Mouse (Mus musculus) cortical plate, adult 2 months (tissue): ENCODE results near the gene Nmb. TPM values are rescaled to one million over a fixed set of nuclear protein-coding genes. Genes with fewer than 3 reads are reported as not detected.
"Not testable (repeated sequence)": the region's sequence is repeated elsewhere in the genome, so short reads cannot be mapped to it uniquely, and the experiment has no call there.

ENCODE experiments used
- H3K27ac ChIP-seq: fragments of 200-500 bp; 2 replicates; pipeline ENCODE4 v1.5.1; 2012; ENCODE audit warnings: low read length, control low read depth, inconsistent platforms; ENCODE audit not compliant: insufficient read depth
- H3K4me1 ChIP-seq: fragments of 200-500 bp; 2 replicates; pipeline ENCODE4 v1.6.1; 2011; ENCODE audit warnings: low read length; ENCODE audit not compliant: control insufficient read depth, insufficient read depth
- H3K4me3 ChIP-seq: fragments of 200-500 bp; 2 replicates; pipeline ENCODE4 v1.5.1; 2011; ENCODE audit warnings: mild to moderate bottlenecking, low read length, control low read depth; ENCODE audit not compliant: insufficient read depth
- CTCF ChIP-seq: fragments of 200-500 bp; IDR thresholded peaks from 2 replicates; pipeline ENCODE4 v1.5.1; 2011; ENCODE audit warnings: mild to moderate bottlenecking, control low read depth, low read length; ENCODE audit not compliant: insufficient read depth; ENCODE audit errors: extremely low read depth
- POLR2A ChIP-seq: fragments of 200-500 bp; IDR thresholded peaks from 2 replicates; pipeline ENCODE4 v1.6.1; 2011; ENCODE audit warnings: mild to moderate bottlenecking, low read length, control low read depth; ENCODE audit not compliant: insufficient read depth; ENCODE audit errors: extremely low read depth
- polyA plus RNA-seq: library from polyadenylated mRNA; depleted of rRNA; stranded (reverse); fragments of >200 nt; gene quantifications from 2 replicates; pipeline ENCODE4 v1.2.3, GENCODE M21; 2012; rRNA removed

The Nmb gene
- 11.0 and 17.0 TPM in 2 replicates for polyA plus RNA-seq

DNA sequence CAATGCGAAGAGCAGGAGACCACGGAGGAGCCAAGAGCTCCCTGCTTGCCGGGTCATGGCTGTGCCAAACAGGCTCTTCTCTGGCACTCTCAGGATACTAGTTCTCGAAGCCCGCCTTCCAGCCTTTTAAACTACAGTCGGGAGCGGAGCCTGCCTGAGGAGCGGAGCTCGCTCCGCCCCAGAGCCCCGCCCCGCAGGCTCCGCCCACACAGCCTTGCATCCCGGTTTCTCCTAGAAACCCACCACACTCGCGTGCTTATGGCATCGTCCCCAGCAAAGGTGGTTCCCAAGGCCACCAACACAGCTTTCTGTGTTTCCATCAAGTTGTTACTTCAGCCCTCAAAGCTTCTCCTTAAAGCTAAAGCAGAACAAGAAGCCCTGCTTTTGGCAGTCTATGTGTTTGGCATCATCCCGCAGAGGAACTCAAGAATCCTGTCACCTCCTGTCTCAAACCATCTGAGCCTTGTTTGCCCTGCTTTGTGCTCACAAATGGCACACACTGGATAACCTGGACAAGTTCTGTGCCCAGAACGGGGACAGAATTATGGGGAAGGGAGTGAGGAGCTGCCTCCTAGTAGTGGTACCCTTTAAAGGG, at the start of gene Nmb:
Gene Nmb (minus strand): TSS at position 156 of the 595 bp plus-strand sequence.
- TF ChIP-seq POLR2A (no peak), CTCF (no peak)

DNA sequence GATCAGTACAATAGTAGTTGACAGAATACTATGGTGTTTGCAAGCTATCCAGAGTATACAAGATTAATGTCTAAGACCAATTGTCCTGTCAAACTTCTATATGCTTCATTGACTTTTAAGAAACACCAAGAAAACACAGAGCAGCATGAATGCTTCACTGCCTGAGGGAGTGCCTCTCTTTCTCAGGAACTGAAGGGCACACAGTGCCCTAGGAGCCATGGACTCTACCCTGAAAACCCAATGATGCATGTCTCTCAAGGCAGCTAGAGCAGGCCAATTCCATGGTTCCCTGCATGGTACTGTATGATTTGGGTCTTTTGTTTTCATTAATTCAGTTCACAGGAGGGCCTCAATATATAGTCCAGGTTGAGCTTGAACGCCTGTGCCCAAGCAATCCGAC, 49.4 kb upstream of the Nmb start:
- TF ChIP-seq POLR2A (no peak), CTCF (no peak)
- no peak overlapping the region for H3K27ac ChIP-seq
- no peak overlapping the region for H3K4me3 ChIP-seq
- no peaks in the 10 kb centered on the region for H3K4me1 ChIP-seq

More for the DNA sequence above, at the start of gene Nmb:
- H3K4me3 ChIP-seq = peak within 1 kb of the TSS; percentile 16
- H3K27ac ChIP-seq = no peak within 1 kb of the TSS
- peaks cover 5% of the 10 kb centered on the region; the same call in 1 of the 2 replicates for H3K4me1 ChIP-seq

DNA sequence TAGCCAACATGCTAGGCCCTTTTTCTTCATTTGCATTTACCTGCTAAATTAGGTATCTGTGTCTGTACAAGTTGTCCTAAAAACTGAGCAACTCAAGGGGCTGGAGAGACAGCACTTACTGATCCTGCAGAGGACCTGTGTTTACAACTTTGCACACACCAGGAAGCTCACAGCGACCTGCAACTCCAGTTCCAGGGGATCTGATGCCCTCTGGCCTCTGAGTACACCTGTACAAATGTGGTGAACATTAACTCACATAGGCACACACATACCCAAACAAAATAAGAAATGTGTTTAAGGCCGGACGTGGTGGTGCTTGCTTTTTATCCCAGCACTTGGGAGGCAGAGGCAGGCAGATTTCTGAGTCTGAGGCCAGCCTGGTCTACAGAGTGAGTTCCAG, 47.3 kb upstream of the Nmb start:
- H3K4me3 ChIP-seq = no peak overlapping the region
- no peak overlapping the region for H3K27ac ChIP-seq
- no peaks in the 10 kb centered on the region for H3K4me1 ChIP-seq
- TF ChIP-seq CTCF (no peak), POLR2A (no peak)

GRCm38 (mm10) chr7:80951461-80951860, 46.6 kb upstream of the Nmb start:
- Histone ChIP-seq H3K27ac (no peak overlapping the region), H3K4me3 (no peak overlapping the region), H3K4me1 (no peaks in the 10 kb centered on the region; the same call in 1 of the 2 replicates)
- TF ChIP-seq POLR2A (no peak), CTCF (no peak)

- TF ChIP-seq CTCF (no peak), POLR2A (peak; percentile 78; the same call in 1 of the 2 replicates)
- H3K4me1 ChIP-seq = peaks cover 2% of the 10 kb centered on the region; the same call in 1 of the 2 replicates
- peak within 1 kb of the TSS; percentile 72 for H3K4me3 ChIP-seq
- H3K27ac ChIP-seq = peak within 1 kb of the TSS; percentile 83
Measured at GRCm38 (mm10) chr7:80947445-80948350, 42.8 kb upstream of the Nmb start, which contains the start of gene Sec11a. Gene Sec11a, minus strand, starts transcription at chr7:80947780.

DNA sequence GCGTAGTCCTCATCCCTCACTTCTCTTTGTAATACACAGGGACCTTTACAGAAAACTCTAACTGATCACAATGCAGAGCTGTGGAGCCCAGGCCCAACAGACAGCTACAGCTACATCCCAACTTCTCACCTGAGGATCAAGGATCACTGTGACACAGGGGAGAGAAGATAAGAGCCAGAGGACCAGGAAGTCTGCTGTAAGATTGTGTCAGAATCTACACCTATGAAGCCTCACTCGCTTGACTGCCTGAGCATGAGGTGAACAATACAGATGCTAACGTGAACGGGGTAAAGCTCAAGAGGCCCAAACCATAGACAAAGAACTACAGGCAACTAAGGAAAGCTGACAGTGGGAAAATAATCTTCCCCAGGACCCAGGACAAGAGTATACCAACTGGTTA, 34.9 kb upstream of the Nmb start:
- TF ChIP-seq POLR2A (no peak), CTCF (no peak)
- Histone ChIP-seq H3K4me3 (no peak overlapping the region), H3K4me1 (no peaks in the 10 kb centered on the region; the same call in 1 of the 2 replicates), H3K27ac (no peak overlapping the region)

- not testable (repeated sequence) for H3K4me3 ChIP-seq, H3K27ac ChIP-seq
Measured at GRCm38 (mm10) chr7:80937304-80937666, 32.4 kb upstream of the Nmb start.

DNA sequence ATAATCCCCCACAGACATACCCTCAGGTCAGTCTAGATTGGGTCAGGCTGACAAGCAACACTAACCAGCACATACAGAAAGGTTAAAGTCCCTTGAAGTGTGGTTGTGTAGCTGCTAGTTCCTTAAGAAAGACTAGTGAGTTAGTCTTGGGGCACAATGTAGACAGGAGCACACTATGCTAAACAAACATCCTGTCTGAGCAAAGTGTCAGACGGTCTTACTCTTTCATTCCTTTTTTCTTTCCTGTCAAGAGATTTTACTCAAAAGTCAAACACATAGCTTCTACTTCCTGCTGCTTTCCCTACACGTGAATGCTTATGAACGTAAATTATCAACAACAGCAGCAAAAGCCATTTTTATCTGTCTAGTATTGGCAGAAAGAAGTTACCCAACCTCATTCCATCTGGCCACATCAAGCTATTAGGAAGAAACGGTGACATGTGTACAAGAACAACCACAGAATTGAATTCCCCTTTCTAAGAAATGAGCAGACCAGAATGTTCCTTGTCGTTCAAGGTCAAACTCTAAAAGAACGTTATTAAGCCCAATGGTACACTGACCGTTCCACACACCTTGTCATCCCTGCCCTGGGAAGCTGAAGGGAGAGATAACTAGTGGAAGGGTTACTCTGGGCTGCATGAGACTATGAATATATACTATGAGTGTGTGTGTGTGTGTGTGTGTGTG, 31.9 kb upstream of the Nmb start:
- H3K4me3 ChIP-seq, H3K4me1 ChIP-seq, H3K27ac ChIP-seq: not testable (repeated sequence)

More at GRCm38 (mm10) chr7:80937304-80937666, 32.4 kb upstream of the Nmb start:
- not testable (repeated sequence) for H3K4me1 ChIP-seq

GRCm38 (mm10) chr7:80935834-80936233, 31.0 kb upstream of the Nmb start:
- Histone ChIP-seq H3K4me3 (no peak overlapping the region), H3K4me1 (no peaks in the 10 kb centered on the region), H3K27ac (no peak overlapping the region)
- TF ChIP-seq CTCF (no peak), POLR2A (no peak)

DNA sequence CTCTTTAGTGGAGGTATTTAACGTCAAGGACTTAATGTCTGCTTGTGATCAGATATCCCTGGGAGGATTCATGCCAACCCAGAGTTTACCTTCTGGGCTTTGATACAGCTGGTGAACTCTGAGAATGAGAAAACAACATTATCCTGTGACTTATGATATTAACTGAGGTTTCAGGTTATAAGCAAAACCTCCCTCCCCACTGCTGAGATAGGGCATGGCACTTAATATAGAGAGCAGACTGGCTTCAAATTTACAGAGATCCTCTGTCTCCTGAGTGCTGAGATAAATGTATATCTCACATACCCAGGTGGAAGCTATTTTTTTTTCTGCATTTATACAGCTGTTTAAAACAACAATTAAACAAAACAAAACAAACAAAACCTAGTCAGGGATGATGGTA, 27.9 kb upstream of the Nmb start:
- H3K27ac ChIP-seq = no peak overlapping the region
- H3K4me1 ChIP-seq = peaks cover 1% of the 10 kb centered on the region; the same call in 1 of the 2 replicates
- no peak for TF ChIP-seq POLR2A
- no peak for TF ChIP-seq CTCF
- H3K4me3 ChIP-seq = no peak overlapping the region
